Mouse (Mus musculus): ENCODE results near the gene Cdc34.
"Not testable (repeated sequence)": the region's sequence is repeated elsewhere in the genome, so short reads cannot be mapped to it uniquely, and the experiment has no call there.

Cdc34 gene

DNA sequence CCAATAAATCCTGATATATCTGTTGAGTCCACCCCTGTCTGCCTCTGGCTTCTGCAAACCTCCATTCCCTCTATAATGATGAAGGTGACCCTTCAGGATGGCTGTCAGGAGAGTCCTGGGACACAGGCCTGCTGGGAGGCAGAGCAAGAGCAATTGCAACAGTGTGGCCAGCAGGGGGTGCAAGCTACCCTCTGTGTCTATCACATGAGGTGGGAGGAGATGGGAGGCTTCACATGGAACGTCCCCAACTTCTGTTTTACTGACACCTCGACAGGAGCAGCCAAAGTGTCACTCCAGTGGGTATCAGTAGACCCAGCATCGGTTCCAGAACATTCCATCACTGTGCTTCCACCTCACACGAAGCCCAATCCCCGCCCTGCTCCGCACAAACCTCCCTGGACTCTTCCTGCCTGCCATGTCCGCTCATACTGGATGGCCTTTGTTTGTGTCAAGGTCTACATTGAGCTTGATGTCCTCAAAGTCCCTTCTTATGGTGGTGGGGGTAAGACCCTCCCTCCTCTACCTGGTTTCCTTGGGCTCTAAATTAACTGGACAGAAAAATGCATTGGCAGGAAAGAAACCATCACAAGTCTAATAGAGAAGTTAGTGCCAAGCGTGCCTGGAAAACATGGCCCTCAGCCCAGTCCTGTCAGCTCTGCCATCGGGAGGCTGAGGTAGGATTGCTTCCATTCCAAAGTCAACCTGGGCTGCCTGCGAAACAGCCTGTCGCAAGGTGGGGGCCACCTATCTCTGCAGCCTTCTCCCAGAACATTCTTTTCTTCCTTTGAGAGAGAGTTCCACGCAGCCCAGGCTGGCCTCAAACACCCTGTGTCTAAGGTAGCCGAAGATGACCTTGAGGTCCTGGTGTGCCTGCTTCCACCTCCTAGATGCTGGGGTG lies 13.5 kb downstream of the Cdc34 start:
- no peak for DNase-seq (ENCODE audit: low read depth, low spot score)

DNA sequence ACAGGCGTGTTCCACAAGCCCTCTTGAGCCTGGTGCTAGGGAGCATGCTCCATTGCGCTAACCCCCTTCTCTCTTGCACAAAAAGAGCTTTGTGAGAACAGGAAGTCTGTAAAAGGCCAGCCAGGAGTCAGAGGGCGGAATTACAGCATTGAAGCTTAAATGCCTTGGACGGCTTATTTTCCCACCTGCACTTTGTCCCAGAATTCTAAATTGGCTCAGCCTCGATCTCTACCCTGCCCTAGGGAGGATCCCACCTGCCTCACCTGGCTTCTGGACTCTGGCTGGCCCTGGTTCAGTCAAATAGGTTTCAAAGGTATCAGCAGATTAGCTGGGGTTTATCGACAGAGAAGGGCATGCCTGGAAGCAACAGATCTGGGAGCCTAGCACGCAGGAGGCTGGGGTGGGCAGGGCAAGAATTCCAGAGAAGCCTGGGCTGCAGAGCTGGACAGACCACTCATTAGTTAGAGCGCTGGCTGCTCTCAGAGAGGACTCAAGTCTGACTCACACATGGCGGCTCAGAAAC lies 14.2 kb downstream of the Cdc34 start:
- no peak for DNase-seq (ENCODE audit: low read depth, low spot score)

DNA sequence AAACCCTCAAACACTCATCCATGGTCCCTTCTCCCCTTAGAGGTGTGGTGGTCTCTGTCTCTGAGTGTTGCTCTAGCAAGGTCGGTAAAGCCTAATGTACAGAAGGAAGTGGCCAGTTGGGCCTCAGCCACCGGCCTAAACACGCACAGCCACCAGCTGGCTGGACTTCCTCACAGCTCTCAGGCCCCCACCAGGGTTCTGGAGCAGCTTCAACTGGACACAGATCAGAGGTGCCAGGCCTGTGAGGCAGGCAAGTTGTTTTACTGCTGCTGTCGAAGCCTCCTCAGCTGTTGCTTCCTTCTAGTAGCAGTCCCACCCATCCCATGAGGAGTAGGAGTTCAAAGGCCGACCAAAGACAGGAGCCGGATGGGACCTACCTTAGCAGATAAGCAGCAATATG lies 15.9 kb downstream of the Cdc34 start:
- no peak for DNase-seq (ENCODE audit: low read depth, low spot score)

DNA sequence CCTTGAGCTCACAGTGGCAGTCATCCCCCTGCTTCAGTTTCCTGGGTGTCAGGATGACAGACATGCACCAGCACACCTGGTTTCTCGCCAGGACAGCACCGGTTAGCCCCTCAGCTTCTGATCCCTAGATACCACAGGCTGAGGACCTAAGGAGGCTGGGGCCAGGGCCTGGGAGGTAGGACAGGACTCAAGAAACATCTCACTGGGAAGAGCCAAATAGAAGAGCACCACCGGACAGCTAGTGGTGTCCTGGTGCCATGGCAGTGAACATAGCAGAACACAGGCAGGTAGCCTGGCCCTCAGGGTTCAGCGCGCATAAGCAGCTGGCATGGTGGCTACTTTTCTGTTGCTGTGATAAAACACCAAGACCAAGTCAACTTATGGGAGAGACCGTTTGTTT lies 16.5 kb downstream of the Cdc34 start:
- DNase-seq (ENCODE audit: low read depth, low spot score): no peak

DNA sequence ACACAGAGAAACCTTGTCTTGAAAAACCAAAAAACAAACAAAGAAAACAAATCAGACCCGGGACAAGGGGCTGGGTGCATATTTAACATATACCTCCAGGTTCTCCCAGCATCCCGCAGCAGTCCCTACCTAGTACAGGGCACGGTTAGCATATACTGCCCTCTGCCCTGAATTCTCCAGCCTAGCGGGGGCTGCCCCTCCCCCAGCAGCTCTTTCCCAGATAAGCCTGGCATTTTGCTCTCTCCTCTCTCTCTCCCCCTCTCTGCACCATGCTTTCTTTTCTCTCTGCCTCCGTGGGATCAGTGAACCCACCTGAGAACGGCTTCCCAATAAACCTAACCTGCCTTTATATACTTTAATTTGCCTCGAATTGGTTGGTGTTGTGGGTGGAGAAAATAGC lies 18.7 kb downstream of the Cdc34 start:
- no peak for DNase-seq (ENCODE audit: low read depth, low spot score)

DNA sequence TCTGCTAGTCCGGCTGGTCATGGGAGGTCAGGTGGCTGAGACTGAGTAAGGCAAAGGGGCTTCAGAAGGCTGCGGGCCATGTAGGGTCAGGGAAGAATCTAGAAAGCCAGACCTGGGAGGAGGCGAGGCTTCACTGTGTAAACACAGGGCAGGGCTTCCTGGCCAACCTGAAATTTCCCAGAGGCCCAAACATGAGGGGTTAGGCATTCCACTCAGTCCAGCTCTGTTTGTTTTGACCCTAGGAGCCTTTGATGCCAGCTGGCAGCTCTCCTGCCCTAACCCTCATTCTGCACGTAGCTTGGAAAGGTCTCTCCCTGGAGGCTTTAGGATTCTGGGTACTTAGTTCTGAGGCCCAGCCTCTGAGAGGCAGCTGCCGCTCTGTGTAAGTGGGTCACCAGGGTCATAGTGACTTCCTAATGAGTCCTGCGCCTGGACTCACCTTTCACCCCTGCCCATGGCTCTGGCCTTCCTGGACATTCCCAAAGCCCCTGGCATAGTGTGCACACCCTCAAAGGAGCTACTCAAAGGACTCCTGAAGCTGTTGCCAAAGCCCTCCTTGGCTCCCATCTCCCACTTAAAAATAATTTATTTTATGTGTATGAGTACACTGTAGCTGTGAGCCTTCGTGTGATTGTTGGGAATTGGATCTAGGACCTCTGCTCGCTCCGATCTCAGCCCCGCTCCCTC lies 19.6 kb downstream of the Cdc34 start:
- DNase-seq (ENCODE audit: low read depth, low spot score): no peak

DNA sequence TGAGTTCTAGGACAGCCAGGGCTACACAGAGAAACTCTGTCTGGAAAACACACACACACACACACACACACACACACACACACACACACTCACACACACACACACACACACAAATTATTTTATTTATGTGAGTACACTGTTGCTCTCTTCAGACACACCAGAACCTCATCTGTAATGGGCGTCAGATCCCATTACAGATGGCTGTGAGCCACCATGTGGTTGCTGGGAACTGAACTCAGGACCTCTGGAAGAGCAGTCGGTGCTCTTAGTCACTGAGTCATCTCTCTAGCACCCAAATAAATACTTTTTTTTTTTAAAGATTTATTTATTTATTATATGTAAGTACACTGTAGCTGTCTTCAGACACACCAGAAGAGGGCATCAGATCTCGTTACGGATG lies 21.0 kb downstream of the Cdc34 start:
- not testable (repeated sequence) for DNase-seq (ENCODE audit: low read depth, low spot score)

DNA sequence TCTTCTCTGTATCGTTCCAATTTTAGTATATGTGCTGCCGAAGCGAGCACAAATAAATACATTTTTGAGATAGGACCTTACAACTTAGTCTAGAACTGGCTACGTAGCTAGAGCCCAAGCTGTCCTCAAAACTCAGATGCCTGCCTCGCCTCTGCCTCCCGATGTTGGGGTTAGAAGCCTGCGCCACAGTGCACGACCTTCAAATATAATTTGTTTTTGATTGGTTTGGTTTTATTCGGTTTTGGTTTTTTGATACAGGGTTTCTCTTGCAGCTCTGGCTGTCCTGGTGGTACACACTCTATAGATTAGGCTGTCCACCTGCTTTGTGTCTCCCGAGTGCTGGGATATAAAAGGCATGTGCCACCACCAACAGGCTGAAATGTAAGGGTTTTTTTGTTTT lies 21.5 kb downstream of the Cdc34 start:
- DNase-seq (ENCODE audit: low read depth, low spot score): no peak

DNA sequence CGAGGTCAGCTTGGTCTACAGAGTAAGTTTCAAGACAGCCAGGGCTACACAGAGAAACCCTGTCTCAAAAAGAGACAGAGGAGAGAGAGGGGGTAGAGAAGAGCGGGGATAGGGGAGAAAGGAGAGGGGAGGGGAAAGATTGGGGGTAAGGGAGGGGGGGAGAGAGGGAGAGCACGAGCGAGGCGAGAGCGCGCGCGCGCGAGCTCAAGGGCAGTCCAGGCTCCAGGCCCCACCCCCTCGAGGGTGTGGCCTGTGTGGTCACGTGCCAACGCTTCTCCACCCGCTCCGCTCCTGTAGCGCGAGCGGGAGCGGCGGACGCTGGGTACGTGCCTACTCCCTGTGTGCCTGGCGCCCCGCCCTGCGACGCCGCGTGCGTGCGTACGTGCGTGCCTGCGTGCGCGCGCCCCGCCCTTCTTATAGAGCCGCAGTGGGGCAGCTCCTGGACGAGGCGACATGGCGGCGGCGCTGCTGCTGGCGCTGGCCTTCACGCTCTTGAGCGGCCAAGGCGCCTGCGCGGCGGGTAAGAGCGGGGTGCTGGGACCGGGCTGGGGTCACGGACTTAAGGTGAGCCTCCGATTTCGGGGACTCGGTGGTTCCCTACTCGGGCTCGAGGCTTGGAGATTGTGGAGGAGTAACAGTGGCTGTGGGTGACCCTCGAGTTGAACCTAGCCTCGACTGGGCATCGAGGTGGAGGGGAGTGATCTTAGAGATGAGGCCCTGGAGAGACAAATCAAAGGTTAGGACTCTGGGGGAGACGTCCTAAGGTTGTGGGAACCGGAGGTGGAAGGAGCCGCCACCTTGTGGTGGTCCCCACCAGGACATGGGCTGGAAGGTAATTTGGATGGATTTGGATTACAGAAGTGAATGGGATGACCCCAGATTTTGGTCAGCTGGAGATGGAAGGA lies 22.3 kb downstream of the Cdc34 start, which contains the start of gene Bsg:
TSS of gene Bsg (plus strand) at position 427 of the 905 bp plus-strand sequence.
- peak; percentile 96 for DNase-seq (ENCODE audit: low read depth, low spot score)

DNA sequence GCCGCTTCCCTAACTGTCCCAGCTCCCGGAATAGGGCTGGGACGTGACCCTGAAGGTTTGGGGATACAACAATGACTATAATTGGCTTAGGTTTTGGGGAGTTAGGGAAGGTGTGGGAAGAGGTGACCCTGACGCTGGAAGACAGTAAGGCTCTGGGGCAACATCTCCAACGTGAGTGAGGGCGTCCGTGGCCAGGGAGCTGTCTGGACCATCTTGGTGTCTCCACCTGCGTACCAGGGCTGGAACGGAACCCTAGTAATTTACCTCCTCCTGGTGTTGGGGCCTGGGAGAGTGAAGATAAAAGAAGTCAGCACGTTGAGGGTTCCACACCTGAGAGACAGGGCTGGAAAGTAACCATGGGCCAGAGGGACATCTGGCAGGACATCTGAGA lies 23.0 kb downstream of the Cdc34 start:
- DNase-seq (ENCODE audit: low read depth, low spot score): no peak

DNA sequence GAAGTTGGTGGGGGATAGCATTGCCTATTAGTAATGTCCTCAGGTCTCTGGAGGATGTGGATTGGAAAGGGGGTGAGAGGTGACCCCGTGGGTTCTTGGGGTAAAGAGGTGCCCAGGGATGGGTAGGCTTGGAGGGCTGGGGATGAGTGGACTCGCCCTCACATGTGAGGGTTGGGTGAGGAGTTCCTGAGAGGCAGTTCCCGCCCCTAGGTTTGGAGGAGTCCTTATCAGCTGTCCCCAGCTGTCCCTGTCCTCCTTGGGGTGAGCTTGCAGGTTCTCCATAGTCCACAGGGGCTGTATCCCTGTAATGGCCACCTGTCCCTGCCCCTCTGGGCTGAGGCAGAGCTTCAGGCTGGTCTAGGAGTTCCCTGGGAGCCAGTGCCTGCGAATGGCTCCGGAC lies 24.0 kb downstream of the Cdc34 start:
- no peak for DNase-seq (ENCODE audit: low read depth, low spot score)

DNA sequence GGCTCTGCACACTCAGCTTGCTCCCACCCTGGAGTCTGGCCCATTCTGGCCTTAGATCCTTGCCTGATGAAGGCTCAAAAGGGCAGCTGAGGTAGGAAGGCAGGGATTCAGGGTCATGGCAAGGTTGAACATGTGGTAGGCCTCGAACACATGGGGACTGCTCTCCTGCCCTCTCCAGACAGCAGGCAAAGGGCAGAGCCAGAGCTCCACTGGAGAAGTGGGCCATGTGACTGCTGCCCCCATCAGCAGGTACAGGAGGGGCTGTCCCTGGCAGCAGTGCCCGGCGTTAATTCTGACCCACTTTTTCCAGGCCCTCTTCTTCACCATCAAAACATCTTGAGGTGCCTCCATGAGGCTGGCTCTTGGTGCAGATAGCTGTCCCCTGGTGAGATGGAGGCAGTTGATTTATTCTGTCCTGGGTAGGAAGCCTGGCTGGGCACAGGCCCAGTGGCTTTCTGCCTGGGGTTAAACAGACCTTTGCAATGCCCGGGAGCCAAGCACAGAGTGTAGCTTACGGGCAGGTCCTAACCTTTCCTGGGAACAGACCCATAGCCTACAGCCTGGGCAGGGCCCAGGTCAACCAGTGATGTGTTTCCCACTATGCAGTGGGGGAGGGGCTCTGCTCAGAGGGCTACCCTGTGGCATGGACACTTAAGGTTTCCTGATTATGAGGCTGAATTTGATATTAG lies 24.6 kb downstream of the Cdc34 start:
- DNase-seq (ENCODE audit: low read depth, low spot score): no peak

DNA sequence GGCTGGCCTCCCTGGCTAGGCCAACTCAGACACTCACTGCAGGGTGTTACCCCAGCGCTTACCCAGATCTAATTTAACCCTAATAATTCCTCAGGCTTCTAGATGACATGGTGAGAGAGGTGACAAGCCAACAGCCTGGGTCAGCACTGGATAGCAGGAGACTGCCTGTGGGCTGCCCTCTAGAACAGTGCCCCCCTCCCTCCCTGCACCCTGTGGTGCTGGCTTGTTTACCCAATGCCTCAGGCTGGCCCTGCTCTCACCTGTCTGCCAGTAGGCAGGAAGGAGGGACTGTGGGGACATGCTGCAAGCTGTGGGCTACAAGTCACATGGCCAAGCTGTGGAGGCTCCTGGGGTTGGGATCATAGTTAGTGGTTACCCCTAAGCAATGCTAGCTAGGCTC lies 25.2 kb downstream of the Cdc34 start:
- DNase-seq (ENCODE audit: low read depth, low spot score): no peak

DNA sequence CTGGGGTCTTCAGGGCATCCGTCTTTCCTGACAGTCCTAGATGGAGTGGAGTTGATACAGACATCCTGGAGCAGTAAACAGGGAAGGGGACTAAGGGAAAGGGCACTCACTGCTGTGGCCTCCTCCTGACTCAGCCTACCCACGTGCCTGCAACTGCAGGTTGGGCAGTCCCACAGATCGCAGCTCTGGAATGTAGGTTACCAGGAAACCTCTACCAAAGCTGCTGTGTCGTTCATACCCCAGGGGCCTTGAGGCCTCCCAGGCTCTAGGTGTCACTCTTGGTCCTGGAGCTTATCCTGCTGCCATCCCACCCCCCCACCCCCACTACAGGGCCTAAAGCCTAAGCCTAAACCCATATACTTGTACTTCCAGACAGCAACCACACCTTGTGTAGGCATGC lies 25.8 kb downstream of the Cdc34 start:
- DNase-seq (ENCODE audit: low read depth, low spot score): no peak

DNA sequence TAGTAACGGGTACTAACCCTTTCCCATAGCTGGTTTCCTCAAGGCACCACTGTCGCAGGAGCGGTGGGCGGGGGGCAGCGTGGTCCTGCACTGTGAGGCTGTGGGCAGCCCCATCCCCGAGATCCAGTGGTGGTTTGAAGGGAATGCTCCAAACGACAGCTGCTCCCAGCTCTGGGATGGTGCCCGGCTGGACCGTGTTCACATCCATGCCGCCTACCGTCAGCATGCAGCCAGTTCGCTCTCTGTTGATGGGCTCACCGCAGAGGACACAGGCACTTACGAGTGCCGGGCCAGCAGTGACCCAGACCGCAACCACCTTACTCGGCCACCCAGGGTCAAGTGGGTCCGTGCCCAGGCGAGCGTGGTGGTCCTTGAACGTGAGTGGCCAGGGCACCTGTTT lies 26.7 kb downstream of the Cdc34 start:
- DNase-seq (ENCODE audit: low read depth, low spot score): no peak

DNA sequence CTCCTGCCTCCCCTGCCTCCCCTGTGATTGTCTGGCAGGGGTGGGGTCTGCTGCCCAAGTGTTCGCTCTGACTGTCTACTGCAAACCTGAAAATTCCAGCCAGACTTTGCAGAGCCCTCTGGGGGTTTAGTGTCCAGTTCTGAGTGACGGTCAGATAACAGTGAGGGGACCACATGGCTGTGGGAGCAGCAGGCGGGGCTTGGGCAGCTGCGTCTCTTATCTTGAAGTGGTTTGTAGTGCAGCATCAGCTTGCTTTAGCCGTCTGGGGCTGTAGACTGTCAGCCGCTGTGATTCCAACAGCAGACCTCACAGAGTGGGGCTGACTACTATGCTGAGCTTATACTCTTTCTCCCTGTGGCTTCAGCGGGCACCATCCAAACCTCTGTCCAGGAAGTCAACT lies 27.3 kb downstream of the Cdc34 start:
- DNase-seq (ENCODE audit: low read depth, low spot score): no peak

DNA sequence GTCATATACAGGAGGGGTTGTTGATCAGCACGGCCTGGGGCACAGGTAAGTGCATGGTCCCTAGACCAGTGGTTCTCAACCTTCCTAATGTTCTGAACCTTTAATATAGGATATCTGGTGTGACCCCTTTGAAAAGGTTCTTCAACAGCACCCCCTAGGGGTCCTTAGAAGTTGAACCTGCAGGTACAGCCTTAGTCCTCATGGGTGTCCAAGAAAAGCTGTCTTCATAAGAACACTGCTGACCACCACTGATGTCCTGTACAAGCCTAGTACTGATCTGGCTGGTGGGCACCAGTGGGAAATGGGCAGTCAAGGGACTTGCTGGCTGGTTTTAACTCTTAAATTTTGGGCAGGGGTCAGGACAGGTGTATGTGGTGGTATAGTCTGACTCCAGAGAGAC lies 30.0 kb downstream of the Cdc34 start:
- DNase-seq (ENCODE audit: low read depth, low spot score): no peak

DNA sequence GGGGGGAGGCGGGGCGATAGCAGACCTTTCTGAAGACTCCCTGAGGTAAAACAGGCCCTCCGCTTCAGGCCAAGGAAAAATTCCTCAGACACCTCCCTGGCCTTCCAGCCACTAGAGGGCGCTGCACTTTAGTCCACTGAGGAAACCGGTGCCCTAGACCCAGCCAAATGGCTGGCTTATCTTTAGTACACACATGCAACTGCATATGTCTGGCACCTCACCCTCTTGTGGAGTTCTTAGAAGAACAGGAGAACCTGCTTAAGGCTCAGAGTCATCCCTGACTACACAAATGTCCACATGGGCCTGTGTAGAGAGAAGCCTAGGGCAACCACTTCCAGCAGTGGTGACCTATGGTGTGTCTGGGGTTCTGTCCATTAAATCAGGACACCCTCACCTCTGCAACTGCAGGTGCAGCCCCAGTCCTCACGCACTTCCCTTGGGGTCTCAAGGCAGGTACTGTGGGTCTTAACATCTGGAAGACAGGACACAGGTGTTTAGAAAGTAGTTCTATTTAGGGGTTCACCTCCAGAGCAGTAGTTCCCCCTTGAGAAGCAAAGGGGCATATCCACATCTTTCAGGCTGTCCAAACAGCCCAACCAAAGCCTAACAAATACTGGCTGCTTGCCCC lies 30.6 kb downstream of the Cdc34 start:
- DNase-seq (ENCODE audit: low read depth, low spot score): peak; percentile 57

DNA sequence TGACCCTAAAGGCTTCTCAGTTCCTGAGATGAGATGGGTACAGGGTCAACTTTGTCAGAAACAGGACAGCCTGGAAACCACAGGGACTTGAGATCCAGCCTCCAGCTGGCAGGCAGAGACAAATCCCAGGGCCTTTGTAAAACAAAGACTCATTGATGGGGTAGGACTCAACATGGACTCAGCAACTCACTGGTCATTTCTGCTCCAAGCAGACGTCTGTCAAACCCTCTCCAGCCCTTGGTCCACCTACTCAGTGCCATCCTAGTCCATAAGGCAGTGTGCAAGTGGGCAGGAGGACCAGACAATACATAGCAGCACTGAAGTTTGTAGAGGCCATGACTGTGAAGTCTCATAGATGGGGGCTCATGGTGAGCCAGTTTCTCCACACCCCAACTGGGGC lies 31.2 kb downstream of the Cdc34 start:
- DNase-seq (ENCODE audit: low read depth, low spot score): no peak

DNA sequence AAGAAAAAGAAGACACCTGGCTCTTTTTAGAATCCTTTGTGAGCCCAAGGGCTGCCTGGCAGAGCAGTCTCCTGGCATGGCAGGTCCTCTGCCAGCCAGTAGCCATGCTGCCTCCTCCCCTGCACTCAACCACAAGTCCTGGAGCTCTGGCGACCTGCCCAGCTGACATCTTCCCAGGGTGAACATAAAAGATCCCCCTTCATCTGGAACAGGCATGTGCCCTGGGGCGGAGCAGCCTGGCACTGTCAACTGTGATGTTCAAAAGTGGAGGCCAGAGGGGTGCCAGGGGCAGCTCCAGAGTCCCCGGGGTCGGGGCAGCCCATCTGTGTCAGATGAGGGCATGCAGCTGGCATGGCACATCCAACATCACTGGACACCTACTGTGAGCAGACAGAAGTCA lies 33.0 kb downstream of the Cdc34 start:
- no peak for DNase-seq (ENCODE audit: low read depth, low spot score)
